Mouse (Mus musculus): ENCODE data around the gene Ankrd54.

GRCm38 (mm10) chr15:79111774-79112173 is 49.1 kb upstream of the Ankrd54 start:
- TF ChIP-seq CTCF (IDR thresholded peaks at IDR 0.05; ENCODE audit: insufficient read depth, low read depth, low read length) = no peak
- no peak for TF ChIP-seq POLR2A (IDR thresholded peaks at IDR 0.05; ENCODE audit: insufficient read depth, low read depth, low read length)
